Mouse (Mus musculus): ENCODE measurements around the gene Jagn1. TPM values are rescaled to one million over a fixed set of nuclear protein-coding genes. Genes with fewer than 3 reads are reported as not detected.

The Jagn1 gene
- total and polyA plus RNA-seq, 3 experiments = 80.6 to 95.6 TPM; not detected in 1

GRCm38 (mm10) chr6:113435664-113436205 lies 6.6 kb upstream of the Jagn1 start, which contains the start of gene Cidec:
Gene Cidec, minus strand, starts transcription at chr6:113435760.
- Histone ChIP-seq H3K4me1 (ENCODE audit: control insufficient read depth in 1 of 2, insufficient read depth in 2 of 2, low read length in 2 of 2) (no peaks in the 10 kb centered on the region), H3K36me3 (ENCODE audit: control insufficient read depth in 1 of 2, insufficient read depth in 2 of 2, low read length in 2 of 2) (no peaks in the 10 kb centered on the region), H3K27me3 (ENCODE audit: control insufficient read depth in 1 of 2, insufficient read depth in 2 of 2, low read length in 2 of 2) (no peaks in the 10 kb centered on the region; a peak in 1 of 4 replicates), H3K4me3 (ENCODE audit: control insufficient read depth in 1 of 2, insufficient read depth in 1 of 2, low read depth in 2 of 2, low read length in 2 of 2) (no peak within 1 kb of the TSS), H3K79me2 (ENCODE audit: control insufficient read depth, insufficient read depth, low read length, poor library complexity) (no peaks in the 10 kb centered on the region), H3K9ac (ENCODE audit: control insufficient read depth, low read depth, low read length, poor library complexity, severe bottlenecking) (no peak within 1 kb of the TSS), H3K9me3 (replicated peaks; ENCODE audit: insufficient read depth, low read length) (no peaks in the 10 kb centered on the region), H3K27ac (ENCODE audit: control insufficient read depth, low read depth, low read length) (no peak within 1 kb of the TSS)
- no peak for DNase-seq (ENCODE audit: low read depth, low spot score)
- TF ChIP-seq CHD2 (IDR thresholded peaks at IDR 0.05; ENCODE audit: low read length) (no peak), USF1 (IDR thresholded peaks at IDR 0.05; ENCODE audit: low read depth, low read length) (no peak), SMC3 (IDR thresholded peaks at IDR 0.05; ENCODE audit: low read depth, low read length) (no peak), POLR2A (IDR thresholded peaks at IDR 0.05; ENCODE audit: control insufficient read depth in 1 of 2, insufficient read depth in 1 of 2, low read depth in 1 of 2, low read length in 2 of 2, poor library complexity in 1 of 2) (no peak), CTCF (IDR thresholded peaks at IDR 0.05 in 2 of 3, conservative IDR thresholded peaks at IDR 0.05 in 1 of 3; ENCODE audit: control insufficient read depth in 1 of 3, insufficient read depth in 1 of 3, low read depth in 2 of 3, low read length in 3 of 3, poor library complexity in 1 of 3, severe bottlenecking in 1 of 3) (no peak), MYB (IDR thresholded peaks at IDR 0.05; ENCODE audit: low read depth, low read length) (no peak)

- TF ChIP-seq MXI1 (IDR thresholded peaks at IDR 0.05; ENCODE audit: low read depth, low read length) (no peak), RCOR1 (IDR thresholded peaks at IDR 0.05; ENCODE audit: low read depth, low read length) (no peak), POLR2A (IDR thresholded peaks at IDR 0.05; ENCODE audit: control insufficient read depth in 1 of 2, insufficient read depth in 1 of 2, low read depth in 1 of 2, low read length in 2 of 2, poor library complexity in 1 of 2) (no peak), HCFC1 (IDR thresholded peaks at IDR 0.05; ENCODE audit: low read depth, low read length) (no peak), USF1 (IDR thresholded peaks at IDR 0.05; ENCODE audit: low read depth, low read length) (no peak), UBTF (IDR thresholded peaks at IDR 0.05; ENCODE audit: borderline replicate concordance, insufficient read depth, low read depth, low read length) (no peak), JUND (IDR thresholded peaks at IDR 0.05; ENCODE audit: low read depth, low read length) (no peak), KAT2A (conservative IDR thresholded peaks at IDR 0.05; ENCODE audit: low read depth, low read length) (no peak), POLR2AphosphoS5 (IDR thresholded peaks at IDR 0.05; ENCODE audit: borderline replicate concordance, low read depth, low read length) (no peak), ZMIZ1 (IDR thresholded peaks at IDR 0.05; ENCODE audit: low read depth, low read length) (no peak), ZC3H11A (IDR thresholded peaks at IDR 0.05; ENCODE audit: low read depth, low read length) (no peak), CHD2 (IDR thresholded peaks at IDR 0.05; ENCODE audit: low read length) (no peak), TAL1 (IDR thresholded peaks at IDR 0.05; ENCODE audit: low read length) (no peak), ZNF384 (IDR thresholded peaks at IDR 0.05; ENCODE audit: low read depth, low read length) (no peak), GATA1 (IDR thresholded peaks at IDR 0.05; ENCODE audit: low read depth, low read length) (no peak), ETS1 (IDR thresholded peaks at IDR 0.05; ENCODE audit: low read depth, low read length) (no peak), SMC3 (IDR thresholded peaks at IDR 0.05; ENCODE audit: low read depth, low read length) (no peak)
- H3K79me2 ChIP-seq (ENCODE audit: control insufficient read depth, insufficient read depth, low read length, poor library complexity) = no peaks in the 10 kb centered on the region
- H3K9me3 ChIP-seq (replicated peaks; ENCODE audit: insufficient read depth, low read length) = no peaks in the 10 kb centered on the region
- H3K4me3 ChIP-seq (ENCODE audit: control insufficient read depth in 1 of 2, insufficient read depth in 1 of 2, low read depth in 2 of 2, low read length in 2 of 2) = no peak overlapping the region
- no peak overlapping the region for H3K9ac ChIP-seq (ENCODE audit: control insufficient read depth, low read depth, low read length, poor library complexity, severe bottlenecking)
- H3K27me3 ChIP-seq (ENCODE audit: control insufficient read depth in 1 of 2, insufficient read depth in 2 of 2, low read length in 2 of 2) = no peaks in the 10 kb centered on the region; a peak in 1 of 4 replicates
- peaks cover 0 to 3% of the 10 kb centered on the region in 2 experiments; a peak in 1 of 4 replicates for H3K36me3 ChIP-seq (ENCODE audit: control insufficient read depth in 1 of 2, insufficient read depth in 2 of 2, low read length in 2 of 2)
- H3K4me1 ChIP-seq (ENCODE audit: control insufficient read depth in 1 of 2, insufficient read depth in 2 of 2, low read length in 2 of 2) = peaks cover 0 to 6% of the 10 kb centered on the region in 2 experiments; a peak in 2 of 4 replicates
- no peak overlapping the region for H3K27ac ChIP-seq (ENCODE audit: control insufficient read depth, low read depth, low read length)
- DNase-seq (ENCODE audit: low read depth, low spot score) = no peak
Measured at GRCm38 (mm10) chr6:113437135-113437534, 5.2 kb upstream of the Jagn1 start.

Measured in MEL (cell line).